Mouse (Mus musculus) midbrain, embryonic 16.5 days (tissue): ENCODE measurements around the gene B4galnt2. TPM values are rescaled to one million over a fixed set of nuclear protein-coding genes. Genes with fewer than 3 reads are reported as not detected.
A peak's percentile ranks its signal among the peaks of the same experiment; 100 is the strongest.

ENCODE experiments used
- ATAC-seq: fragments of 200-750 bp; cut with Nextera tagmentation; 2 replicates; pipeline ENCODE4 v1.8.0; 2017; ENCODE audit warnings: moderate TSS enrichment
- H3K27ac ChIP-seq: fragments of 300-500 bp; sonication (generic); 2 replicates; pipeline ENCODE4 v1.5.1; 2014; ENCODE audit warnings: mild to moderate bottlenecking, low read length, mixed read lengths
- H3K27me3 ChIP-seq: fragments of 300-500 bp; sonication (generic); 2 replicates; pipeline ENCODE4 v1.6.1; 2014; ENCODE audit warnings: low read depth, low read length, mixed read lengths; ENCODE audit not compliant: control insufficient read depth, insufficient read depth
- H3K36me3 ChIP-seq: fragments of 300-500 bp; sonication (generic); 2 replicates; pipeline ENCODE4 v1.6.1; 2014; ENCODE audit warnings: mild to moderate bottlenecking, low read length, moderate library complexity, mixed read lengths; ENCODE audit not compliant: control insufficient read depth, insufficient read depth
- H3K4me1 ChIP-seq: fragments of 300-500 bp; sonication (generic); 2 replicates; pipeline ENCODE4 v1.6.1; 2014; ENCODE audit warnings: mild to moderate bottlenecking, low read length, mixed read lengths; ENCODE audit not compliant: control insufficient read depth, insufficient read depth
- H3K4me2 ChIP-seq: fragments of 300-500 bp; sonication (generic); 2 replicates; pipeline ENCODE4 v1.6.1; 2014; ENCODE audit warnings: mild to moderate bottlenecking, low read length, mixed read lengths
- H3K4me3 ChIP-seq: fragments of 300-500 bp; sonication (generic); 2 replicates; pipeline ENCODE4 v1.5.1; 2014; ENCODE audit warnings: low read depth, mild to moderate bottlenecking, low read length, moderate library complexity, mixed read lengths
- H3K9ac ChIP-seq: fragments of 300-500 bp; sonication (generic); 2 replicates; pipeline ENCODE4 v1.6.1; 2014; ENCODE audit warnings: low read depth, low read length, mixed read lengths
- H3K9me3 ChIP-seq: fragments of 300-500 bp; sonication (generic); replicated peaks from 2 replicates; pipeline ENCODE4 v1.6.1; 2014; ENCODE audit warnings: mild to moderate bottlenecking, low read length, mixed read lengths; ENCODE audit not compliant: control insufficient read depth, poor library complexity, severe bottlenecking
- WGBS: fragments of 180-500 bp; shearing (Covaris S2); extraction: QIAGEN DNeasy Blood & Tissue Kit; methylation state at CpG from one replicate; pipeline ENCODE4 v1.1.7; 2014; 5-methylcytosine and 5-hydroxymethylcytosine counted together
- polyA plus RNA-seq: library from polyadenylated mRNA; unstranded; fragments of >200 nt; fragmentation: Nextera tagmentation; extraction: Ambion mirVana; gene quantifications from 2 replicates; pipeline ENCODE4 v1.2.1, GENCODE M21; 2015

Gene B4galnt2
- polyA plus RNA-seq, result not detected in 2 replicates

- Histone ChIP-seq H3K27ac (no peak within 1 kb of the TSS), H3K36me3 (no peaks in the 10 kb centered on the region), H3K4me3 (peak within 1 kb of the TSS; percentile 24), H3K27me3 (peaks cover 53% of the 10 kb centered on the region), H3K9ac (no peak within 1 kb of the TSS), H3K4me2 (peak within 1 kb of the TSS; percentile 40), H3K4me1 (peaks cover 10% of the 10 kb centered on the region), H3K9me3 (no peaks in the 10 kb centered on the region)
- under 1% methylated on average over 35 of the region's 35 CpGs for WGBS
- ATAC-seq, result no peak
Observed at GRCm38 (mm10) chr11:95914571-95914991, at the start of gene B4galnt2. TSS of gene B4galnt2 (minus strand) at chr11:95914891.

DNA sequence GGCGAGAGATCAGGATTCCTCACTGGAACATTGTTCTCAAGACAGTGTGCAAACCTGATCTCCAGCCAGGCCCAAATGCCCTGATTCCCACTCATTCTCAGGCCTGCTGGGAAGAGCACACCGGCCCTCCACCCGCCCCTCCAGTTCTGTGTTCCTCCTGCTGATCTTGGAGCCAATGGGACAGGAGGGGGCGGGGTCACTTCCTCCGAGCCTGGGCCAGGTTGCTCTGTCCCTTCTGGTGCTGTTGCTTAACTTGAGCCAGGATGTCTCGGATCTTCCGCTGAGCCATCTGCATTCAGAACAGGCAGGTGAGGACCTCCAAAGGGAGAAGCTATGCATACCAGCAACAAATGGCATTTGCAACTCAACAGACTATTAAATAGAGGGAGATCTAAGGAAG is 48.6 kb upstream of the B4galnt2 start:
- H3K27ac ChIP-seq, result no peak overlapping the region
- no peak overlapping the region for H3K4me2 ChIP-seq
- H3K4me1 ChIP-seq, result no peaks in the 10 kb centered on the region
- WGBS, result 73% methylated on average over 7 of the region's 7 CpGs
- no peak for ATAC-seq
- H3K4me3 ChIP-seq, result no peak overlapping the region
- H3K9ac ChIP-seq, result no peak overlapping the region
- no peaks in the 10 kb centered on the region for H3K9me3 ChIP-seq
- H3K36me3 ChIP-seq, result 0 out of 2 replicates have a peak, but pooled peaks cover 6% of the 10 kb centered on the region
- no peaks in the 10 kb centered on the region for H3K27me3 ChIP-seq

DNA sequence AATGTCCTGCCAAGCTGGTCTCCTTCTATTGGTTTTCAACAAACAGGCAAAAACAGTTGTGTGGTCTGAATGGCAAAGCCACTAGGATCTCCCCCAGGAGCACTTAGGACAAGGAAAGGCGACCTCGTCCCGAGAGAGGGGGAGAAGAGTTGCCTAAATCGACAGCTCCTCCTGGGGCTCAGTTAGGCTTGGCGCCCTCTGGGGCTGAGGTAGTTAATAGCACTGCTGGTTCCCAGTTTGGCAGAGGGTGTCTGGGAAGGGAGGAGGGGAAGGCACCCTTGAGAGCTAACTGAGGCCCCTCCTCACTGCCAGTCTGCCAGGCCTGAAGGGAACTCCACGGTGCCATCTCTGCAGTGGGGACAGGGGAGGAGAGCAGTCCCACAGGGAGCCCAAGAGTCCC is 44.5 kb upstream of the B4galnt2 start:
- H3K4me3 ChIP-seq, result no peak overlapping the region
- no peak overlapping the region for H3K9ac ChIP-seq
- H3K4me1 ChIP-seq, result no peaks in the 10 kb centered on the region
- H3K27me3 ChIP-seq, result no peaks in the 10 kb centered on the region
- H3K27ac ChIP-seq, result no peak overlapping the region
- no peaks in the 10 kb centered on the region for H3K9me3 ChIP-seq
- H3K36me3 ChIP-seq, result no peaks in the 10 kb centered on the region
- ATAC-seq, result no peak
- H3K4me2 ChIP-seq, result no peak overlapping the region
- 69% methylated on average over 6 of the region's 6 CpGs for WGBS

DNA sequence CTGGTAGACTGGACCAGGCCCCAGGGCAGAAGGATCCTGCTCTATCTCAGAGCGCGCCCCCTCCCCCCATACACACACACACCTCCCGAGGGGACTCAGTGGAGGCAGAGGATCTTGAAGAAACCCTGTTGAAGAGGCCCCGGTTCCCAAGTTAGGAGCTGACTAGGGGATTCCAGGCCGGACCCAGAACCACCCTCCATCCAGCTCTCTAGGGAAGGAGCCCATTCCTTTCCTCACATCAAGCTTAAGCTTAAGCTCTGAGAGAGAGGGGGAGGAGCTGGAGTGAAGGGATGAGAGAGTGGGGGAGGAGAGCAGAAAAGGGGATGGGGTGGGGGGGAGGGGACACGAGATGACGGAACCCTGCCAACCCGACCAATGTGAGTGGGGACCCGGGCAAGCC is 43.6 kb upstream of the B4galnt2 start:
- 57% methylated on average over 9 of the region's 9 CpGs for WGBS
- H3K4me2 ChIP-seq, result no peak overlapping the region
- no peak overlapping the region for H3K4me3 ChIP-seq
- H3K36me3 ChIP-seq, result no peaks in the 10 kb centered on the region
- no peaks in the 10 kb centered on the region for H3K9me3 ChIP-seq
- H3K27me3 ChIP-seq, result no peaks in the 10 kb centered on the region
- no peaks in the 10 kb centered on the region for H3K4me1 ChIP-seq
- H3K9ac ChIP-seq, result no peak overlapping the region
- H3K27ac ChIP-seq, result no peak overlapping the region
- no peak for ATAC-seq

GRCm38 (mm10) chr11:95957407-95957806 is 42.7 kb upstream of the B4galnt2 start:
- Histone ChIP-seq H3K9ac (no peak overlapping the region), H3K36me3 (no peaks in the 10 kb centered on the region), H3K4me3 (no peak overlapping the region; the same call in 1 of the 2 replicates), H3K27ac (no peak overlapping the region), H3K9me3 (no peaks in the 10 kb centered on the region), H3K4me1 (no peaks in the 10 kb centered on the region), H3K27me3 (no peaks in the 10 kb centered on the region), H3K4me2 (peak overlapping the region; percentile 13; the same call in 1 of the 2 replicates)
- WGBS, result 63% methylated on average over 7 of the region's 7 CpGs
- ATAC-seq, result no peak

- H3K27ac ChIP-seq, result no peak overlapping the region
- no peaks in the 10 kb centered on the region for H3K4me1 ChIP-seq
- no peaks in the 10 kb centered on the region for H3K9me3 ChIP-seq
- ATAC-seq, result no peak
- H3K9ac ChIP-seq, result no peak overlapping the region
- H3K4me2 ChIP-seq, result no peak overlapping the region
- no peaks in the 10 kb centered on the region for H3K36me3 ChIP-seq
- H3K4me3 ChIP-seq, result no peak overlapping the region
- WGBS, result 88% methylated on average over 5 of the region's 5 CpGs
- no peaks in the 10 kb centered on the region for H3K27me3 ChIP-seq
Observed at GRCm38 (mm10) chr11:95953313-95953712, 38.6 kb upstream of the B4galnt2 start.

DNA sequence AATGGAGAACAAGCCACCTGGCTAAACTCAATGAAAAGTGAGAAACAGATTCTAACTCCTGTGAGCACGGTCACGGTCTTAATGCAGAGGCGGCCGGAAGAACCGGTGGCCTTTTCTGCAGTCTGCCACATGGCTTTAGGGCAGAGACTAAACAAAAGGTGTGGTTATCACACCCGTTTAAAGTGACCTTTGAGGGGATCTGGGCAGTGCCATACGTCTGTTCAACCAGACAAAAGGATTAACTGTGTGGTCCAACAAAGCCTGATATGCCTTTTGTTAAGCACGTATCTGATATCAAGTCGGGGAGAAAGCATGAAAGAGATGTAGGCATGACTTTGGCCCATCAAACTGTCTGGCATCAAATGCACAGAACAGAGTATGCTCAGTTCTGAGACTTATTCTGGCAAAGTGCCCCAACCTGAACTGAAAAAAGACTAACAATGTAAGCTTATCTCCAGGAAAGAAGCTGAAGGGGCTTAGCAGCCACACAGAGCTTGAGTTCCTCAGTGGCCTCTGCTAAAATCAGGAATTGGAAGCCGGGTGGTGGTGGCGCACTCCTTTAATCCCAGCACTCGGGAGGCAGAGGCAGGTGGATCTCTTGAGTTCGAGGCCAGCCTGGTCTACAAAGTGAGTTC is 31.3 kb upstream of the B4galnt2 start:
- H3K4me2 ChIP-seq, result no peak overlapping the region
- no peak for ATAC-seq
- no peaks in the 10 kb centered on the region for H3K9me3 ChIP-seq
- no peaks in the 10 kb centered on the region for H3K36me3 ChIP-seq
- H3K9ac ChIP-seq, result no peak overlapping the region
- no peak overlapping the region for H3K27ac ChIP-seq
- H3K4me1 ChIP-seq, result no peaks in the 10 kb centered on the region
- H3K27me3 ChIP-seq, result no peaks in the 10 kb centered on the region
- no peak overlapping the region for H3K4me3 ChIP-seq
- WGBS, result 52% methylated on average over 13 of the region's 13 CpGs

DNA sequence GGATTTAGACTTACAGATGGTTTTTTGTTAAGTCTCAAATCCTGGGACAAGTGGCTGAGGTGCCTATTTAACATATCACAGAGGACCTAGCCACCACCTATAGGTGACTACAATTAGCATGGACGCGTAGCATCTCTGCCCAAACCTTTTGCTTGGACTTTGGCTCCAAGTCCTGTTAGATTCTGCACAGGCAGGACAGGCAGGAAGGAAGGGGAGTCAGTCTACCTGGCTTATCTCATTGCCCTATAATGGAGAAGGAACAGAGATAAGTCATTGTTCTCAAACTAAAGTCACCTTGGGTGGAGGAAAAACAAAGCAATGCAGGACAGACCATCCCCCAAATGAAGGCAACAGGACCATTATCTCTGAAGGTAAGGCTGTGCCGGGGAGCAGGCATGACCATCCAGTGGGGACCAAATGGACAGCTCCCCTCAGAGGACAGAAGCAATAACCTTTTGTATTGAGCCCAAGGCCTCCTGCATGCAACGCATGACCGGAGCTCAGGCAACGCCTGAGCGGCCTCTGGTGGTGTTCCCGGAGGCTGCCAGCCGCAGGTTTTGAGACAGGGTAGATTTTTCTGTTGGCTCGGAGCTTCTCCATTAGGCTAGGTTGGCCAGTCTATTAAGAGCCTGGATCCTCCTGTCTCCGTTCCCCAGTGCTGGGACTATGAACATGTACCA is 25.3 kb upstream of the B4galnt2 start:
- Histone ChIP-seq H3K4me1 (no peaks in the 10 kb centered on the region), H3K4me3 (no peak overlapping the region), H3K36me3 (no peaks in the 10 kb centered on the region), H3K27me3 (no peaks in the 10 kb centered on the region), H3K9ac (no peak overlapping the region), H3K27ac (no peak overlapping the region), H3K9me3 (no peaks in the 10 kb centered on the region), H3K4me2 (no peak overlapping the region)
- 38% methylated on average over 11 of the region's 11 CpGs for WGBS
- ATAC-seq, result no peak

- Histone ChIP-seq H3K27ac (no peak overlapping the region), H3K4me2 (no peak overlapping the region), H3K4me3 (no peak overlapping the region), H3K9me3 (no peaks in the 10 kb centered on the region), H3K4me1 (no peaks in the 10 kb centered on the region), H3K36me3 (no peaks in the 10 kb centered on the region), H3K27me3 (no peaks in the 10 kb centered on the region), H3K9ac (no peak overlapping the region)
- no peak for ATAC-seq
- WGBS, result 87% methylated on average over 6 of the region's 6 CpGs
Observed at GRCm38 (mm10) chr11:95936409-95936808, 21.7 kb upstream of the B4galnt2 start.
